In genomic region chr3:51727487-51727886, GRCm38 (mm10) we compare ENCODE assay signal across 10 mouse cellular contexts.
A peak's percentile ranks its signal among the peaks of the same experiment; 100 is the strongest.
DNase-seq lines count a peak whose midpoint lies in the region; ATAC-seq and TF ChIP-seq lines count a peak whose summit lies in the region.
"Had no signal": no experiment of that assay in that cellular context is flagged by ENCODE, and none has a peak within 500 bp of the region (broad histone marks: within the 10 kb centered on the region; RNA-seq: fewer than 3 reads in every experiment).

No protein-coding gene starts in this region.

- peak overlapping the region; percentile 36 for H3K9ac ChIP-seq in heart, embryonic 14.5 days (ENCODE audit: low read length)
- H3K9ac ChIP-seq in embryonic facial prominence, embryonic 14.5 days (ENCODE audit: low read depth, low read length): no peak overlapping the region
- peak overlapping the region; percentile 64 for H3K9ac ChIP-seq in liver, embryonic 14.5 days (replicated peaks)
- H3K9ac ChIP-seq: forebrain, embryonic 13.5 days had no signal

- H3K27ac ChIP-seq in heart, embryonic 14.5 days (replicated peaks in 1 of 2; ENCODE audit: control insufficient read depth in 1 of 2, insufficient read depth in 1 of 2, low read depth in 2 of 2, low read length in 2 of 2): peak overlapping the region; percentile 86 to 94
- H3K27ac ChIP-seq in left cerebral cortex, adult 2 months: peak overlapping the region; percentile 36
- peak overlapping the region; percentile 33; the same call in 1 of the 2 replicates for H3K27ac ChIP-seq in embryonic facial prominence, embryonic 14.5 days (replicated peaks; ENCODE audit: low read depth, low read length)
- H3K27ac ChIP-seq in liver, embryonic 14.5 days: peak overlapping the region; percentile 93
- no peak overlapping the region for H3K27ac ChIP-seq in thymus, adult 2 months (ENCODE audit: control insufficient read depth, insufficient read depth, low read length)
- H3K27ac ChIP-seq: forebrain, embryonic 13.5 days had no signal

- no peak for DNase-seq in heart, adult 18-20 months
- no peak for DNase-seq in left cerebral cortex, adult 2 months (ENCODE audit: extremely low spot score in 1 of 2, low spot score in 2 of 2)
- no peak for DNase-seq in left cerebral cortex, adult 18-20 months (ENCODE audit: low spot score in 2 of 2)
- no peak for DNase-seq in embryonic facial prominence, embryonic 14.5 days (ENCODE audit: low spot score)
- DNase-seq in liver, embryonic 14.5 days (ENCODE audit: low read depth in 3 of 3, low spot score in 3 of 3): no peak
- DNase-seq in thymus, adult 2 months: no peak
- DNase-seq: kidney, adult 8-10 months had no signal

- ATAC-seq in heart, embryonic 14.5 days (ENCODE audit: insufficient number of reproducible peaks, insufficient read depth, low FRiP score, low read depth): no peak
- no peak for ATAC-seq in embryonic facial prominence, embryonic 14.5 days (ENCODE audit: low read depth)
- no peak for ATAC-seq in liver, embryonic 14.5 days (ENCODE audit: insufficient read depth)
- no peak for ATAC-seq in megakaryocyte-erythroid progenitor cell, adult 5-6 weeks (replicated peaks; ENCODE audit: low FRiP score, low TSS enrichment, poor library complexity, severe bottlenecking)
- ATAC-seq: forebrain, embryonic 13.5 days had no signal

- no peaks in the 10 kb centered on the region for H3K36me3 ChIP-seq in heart, embryonic 14.5 days (ENCODE audit: control insufficient read depth, insufficient read depth, low read length)
- no peaks in the 10 kb centered on the region for H3K36me3 ChIP-seq in embryonic facial prominence, embryonic 14.5 days (ENCODE audit: control insufficient read depth, insufficient read depth, low read length)
- H3K36me3 ChIP-seq in liver, embryonic 14.5 days (replicated peaks; ENCODE audit: control insufficient read depth, insufficient read depth, low read depth): no peaks in the 10 kb centered on the region
- H3K36me3 ChIP-seq in thymus, adult 2 months (ENCODE audit: control insufficient read depth, insufficient read depth, low read length): no peaks in the 10 kb centered on the region

- no peaks in the 10 kb centered on the region for H3K27me3 ChIP-seq in heart, embryonic 14.5 days (ENCODE audit: control insufficient read depth, insufficient read depth, low read length)
- no peaks in the 10 kb centered on the region for H3K27me3 ChIP-seq in embryonic facial prominence, embryonic 14.5 days (replicated peaks; ENCODE audit: control insufficient read depth, insufficient read depth, low read length)
- H3K27me3 ChIP-seq in liver, embryonic 14.5 days (ENCODE audit: control insufficient read depth, insufficient read depth, low read length): no peaks in the 10 kb centered on the region
- H3K27me3 ChIP-seq in thymus, adult 2 months (ENCODE audit: control insufficient read depth, insufficient read depth, low read length): no peaks in the 10 kb centered on the region
- H3K27me3 ChIP-seq: forebrain, embryonic 13.5 days had no signal

- no peak overlapping the region for H3K4me3 ChIP-seq in heart, embryonic 14.5 days (ENCODE audit: control insufficient read depth in 1 of 2, insufficient read depth in 1 of 2, low read depth in 1 of 2, low read length in 2 of 2)
- H3K4me3 ChIP-seq in left cerebral cortex, adult 2 months: no peak overlapping the region
- no peak overlapping the region for H3K4me3 ChIP-seq in embryonic facial prominence, embryonic 14.5 days (ENCODE audit: low read depth, low read length)
- no peak overlapping the region for H3K4me3 ChIP-seq in liver, embryonic 14.5 days (ENCODE audit: insufficient read depth in 1 of 2, low read depth in 2 of 2, low read length in 2 of 2)
- no peak overlapping the region for H3K4me3 ChIP-seq in thymus, adult 2 months (ENCODE audit: control insufficient read depth, insufficient read depth, low read length)
- H3K4me3 ChIP-seq: forebrain, embryonic 13.5 days had no signal

- 59% methylated on average over 3 of the region's 3 CpGs for WGBS in heart, embryonic 14.5 days
- WGBS in embryonic facial prominence, embryonic 14.5 days: 78% methylated on average over 3 of the region's 3 CpGs
- 32% methylated on average over 3 of the region's 3 CpGs for WGBS in liver, embryonic 14.5 days (ENCODE audit: insufficient replicate concordance)
- 67% methylated on average over 3 of the region's 3 CpGs for WGBS in thymus, adult 2 months

- intact Hi-C loops in left cerebral cortex, adult 2 months (cut with DNase I): no loop called here

- no peak for TF ChIP-seq POLR2A in thymus, adult 2 months (IDR thresholded peaks at IDR 0.05; ENCODE audit: control insufficient read depth, extremely low read depth, insufficient read depth, low read length, poor library complexity)

- no peak for TF ChIP-seq EP300 in liver, embryonic 14.5 days (IDR thresholded peaks at IDR 0.05; ENCODE audit: low read depth)

- H3K4me2 ChIP-seq in heart, embryonic 14.5 days (ENCODE audit: low read length): peak overlapping the region; percentile 62
- no peak overlapping the region for H3K4me2 ChIP-seq in embryonic facial prominence, embryonic 14.5 days (ENCODE audit: low read depth, low read length)
- H3K4me2 ChIP-seq in liver, embryonic 14.5 days (ENCODE audit: low read depth): peak overlapping the region; percentile 70
- H3K4me2 ChIP-seq: forebrain, embryonic 13.5 days had no signal

- no peaks in the 10 kb centered on the region for H3K9me3 ChIP-seq in heart, embryonic 14.5 days (ENCODE audit: control insufficient read depth, low read length)
- H3K9me3 ChIP-seq in embryonic facial prominence, embryonic 14.5 days (ENCODE audit: control insufficient read depth, low read length): no peaks in the 10 kb centered on the region
- H3K9me3 ChIP-seq in liver, embryonic 14.5 days (ENCODE audit: control insufficient read depth, low read length): no peaks in the 10 kb centered on the region
- H3K9me3 ChIP-seq: forebrain, embryonic 13.5 days had no signal

- peaks cover 40 to 62% of the 10 kb centered on the region in 2 experiments for H3K4me1 ChIP-seq in heart, embryonic 14.5 days (ENCODE audit: control insufficient read depth in 2 of 2, insufficient read depth in 2 of 2, low read length in 2 of 2)
- peaks cover 4% of the 10 kb centered on the region for H3K4me1 ChIP-seq in embryonic facial prominence, embryonic 14.5 days (ENCODE audit: control insufficient read depth, insufficient read depth, low read length)
- H3K4me1 ChIP-seq in liver, embryonic 14.5 days (replicated peaks; ENCODE audit: control insufficient read depth in 2 of 2, insufficient read depth in 2 of 2, low read length in 1 of 2): peaks cover 34 to 59% of the 10 kb centered on the region in 2 experiments
- H3K4me1 ChIP-seq in thymus, adult 2 months (replicated peaks; ENCODE audit: control insufficient read depth, insufficient read depth, low read length): peaks cover 31% of the 10 kb centered on the region

- TF ChIP-seq CTCF in left cerebral cortex, adult 2 months (IDR thresholded peaks at IDR 0.05): no peak
- no peak for TF ChIP-seq CTCF in liver, embryonic 14.5 days (IDR thresholded peaks at IDR 0.05; ENCODE audit: low read depth)
- no peak for TF ChIP-seq CTCF in thymus, adult 2 months (IDR thresholded peaks at IDR 0.05; ENCODE audit: borderline replicate concordance, control insufficient read depth, extremely low read depth, insufficient read depth, low read length, poor library complexity)
